Mouse (Mus musculus): ENCODE results near the gene Atad2b.

DNA sequence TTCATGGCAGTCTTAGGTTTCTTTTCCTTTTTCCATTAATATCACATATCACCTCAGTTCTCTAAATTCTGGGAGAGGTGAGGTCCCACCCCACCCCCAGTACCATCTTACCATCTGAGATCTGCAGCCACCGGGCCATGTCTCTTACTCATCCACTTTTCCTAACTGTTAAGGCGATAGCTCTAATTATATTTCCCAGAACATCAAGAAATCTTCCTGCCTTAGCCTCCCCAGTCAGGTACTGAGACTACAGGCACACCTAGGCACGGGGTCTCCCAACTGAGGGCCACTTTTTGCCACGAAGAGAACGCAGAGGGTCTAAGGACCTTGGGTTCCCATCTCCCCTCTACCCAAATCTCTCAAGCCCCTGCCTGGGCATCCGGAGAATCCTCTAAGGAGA, 43.6 kb upstream of the Atad2b start:
- TF ChIP-seq POLR2AphosphoS5 (IDR thresholded peaks at IDR 0.05; ENCODE audit: insufficient replicate concordance, low read depth, low read length), result no peak
- no peak for TF ChIP-seq CTCF (IDR thresholded peaks at IDR 0.05; ENCODE audit: low read depth, low read length)
- no peak for TF ChIP-seq GATA2 (IDR thresholded peaks at IDR 0.05; ENCODE audit: borderline replicate concordance, low read depth, low read length)

All from G1E (cell line).